Mouse (Mus musculus) liver, adult 2 months (tissue): ENCODE measurements around the gene Ccdc85c. TPM values are rescaled to one million over a fixed set of nuclear protein-coding genes. Genes with fewer than 3 reads are reported as not detected.

Experiments used
- DNase-seq: peaks from one replicate; pipeline ENCODE4 v3.0.0-alpha.2; 2011; ENCODE audit warnings: low read depth, low spot score; ENCODE audit errors: extremely low read depth
- H3K27ac ChIP-seq: fragments of 200-500 bp; replicated peaks from 2 replicates; pipeline ENCODE4 v1.5.1; 2012; ENCODE audit warnings: low read depth, mild to moderate bottlenecking, control low read depth, inconsistent platforms, low read length; ENCODE audit not compliant: insufficient read depth
- H3K27me3 ChIP-seq: fragments of 200-500 bp; 2 replicates; pipeline ENCODE4 v1.6.1; 2012; ENCODE audit warnings: mild to moderate bottlenecking, moderate library complexity, low read length, inconsistent platforms; ENCODE audit not compliant: control insufficient read depth, insufficient read depth
- H3K36me3 ChIP-seq: fragments of 200-500 bp; 2 replicates; pipeline ENCODE4 v1.6.1; 2012; ENCODE audit warnings: low read length, inconsistent platforms; ENCODE audit not compliant: control insufficient read depth, insufficient read depth
- H3K4me1 ChIP-seq: fragments of 200-500 bp; 2 replicates; pipeline ENCODE4 v1.6.1; 2011; ENCODE audit warnings: low read length; ENCODE audit not compliant: control insufficient read depth, insufficient read depth
- H3K4me3 ChIP-seq: fragments of 200-500 bp; 2 replicates; pipeline ENCODE4 v1.5.1; 2011; ENCODE audit warnings: low read depth, mild to moderate bottlenecking, control low read depth, low read length, moderate library complexity; ENCODE audit not compliant: insufficient read depth
- H3K79me2 ChIP-seq: fragments of 200-500 bp; 2 replicates; pipeline ENCODE4 v1.6.1; 2012; ENCODE audit warnings: inconsistent platforms, mild to moderate bottlenecking, low read length, moderate library complexity; ENCODE audit not compliant: control insufficient read depth, insufficient read depth
- H3K9ac ChIP-seq: fragments of 200-500 bp; 2 replicates; pipeline ENCODE4 v1.6.1; 2012; ENCODE audit warnings: low read depth, mild to moderate bottlenecking, control low read depth, inconsistent platforms, low read length
- CTCF ChIP-seq: fragments of 200-500 bp; IDR thresholded peaks from 2 replicates; pipeline ENCODE4 v1.5.1; 2011; ENCODE audit warnings: low read depth, low read length, control low read depth
- POLR2A ChIP-seq: fragments of 200-500 bp; IDR thresholded peaks from 2 replicates; pipeline ENCODE4 v1.6.1; 2011; ENCODE audit warnings: low read length, control low read depth; ENCODE audit not compliant: insufficient read depth; ENCODE audit errors: extremely low read depth
- WGBS: fragments of 180-500 bp; shearing (Covaris S2); methylation state at CpG from one replicate; pipeline ENCODE4 v1.1.7; 2018; 5-methylcytosine and 5-hydroxymethylcytosine counted together
- polyA plus RNA-seq: library from polyadenylated mRNA; depleted of rRNA; stranded (reverse); fragments of >200 nt; gene quantifications from 2 replicates; pipeline ENCODE4 v1.2.3, GENCODE M21; 2012
- total RNA-seq: library from RNA; depleted of rRNA; stranded (reverse); fragments of >200 nt; gene quantifications from 2 replicates; pipeline ENCODE4 v1.2.3, GENCODE M21; 2014

Gene Ccdc85c
- total and polyA plus RNA-seq, 2 experiments, result 4.1 to 15.2 TPM

- DNase-seq, result no peak
- no peak overlapping the region for H3K9ac ChIP-seq
- H3K79me2 ChIP-seq, result peaks cover 34% of the 10 kb centered on the region; the same call in 1 of the 2 replicates
- WGBS, result 79% methylated on average over 31 of the region's 31 CpGs
- H3K4me3 ChIP-seq, result no peak overlapping the region
- H3K27ac ChIP-seq, result no peak overlapping the region
- H3K27me3 ChIP-seq, result no peaks in the 10 kb centered on the region
- peaks cover 32% of the 10 kb centered on the region for H3K4me1 ChIP-seq
- H3K36me3 ChIP-seq, result no peaks in the 10 kb centered on the region
- TF ChIP-seq POLR2A, result no peak
- TF ChIP-seq CTCF, result no peak
Measured at GRCm38 (mm10) chr12:108251034-108251792, 24.0 kb downstream of the Ccdc85c start.

- peak overlapping the region; percentile 25; the same call in 1 of the 2 replicates for H3K4me3 ChIP-seq
- no peak overlapping the region for H3K9ac ChIP-seq
- TF ChIP-seq CTCF (no peak), POLR2A (no peak)
- H3K27me3 ChIP-seq, result no peaks in the 10 kb centered on the region
- WGBS, result 13% methylated on average over 10 of the region's 10 CpGs
- peak; percentile 94 for DNase-seq
- H3K36me3 ChIP-seq, result no peaks in the 10 kb centered on the region
- peak overlapping the region; percentile 28; the same call in 1 of the 2 replicates for H3K27ac ChIP-seq
- H3K4me1 ChIP-seq, result peaks cover 35% of the 10 kb centered on the region
- H3K79me2 ChIP-seq, result peaks cover 40% of the 10 kb centered on the region; the same call in 1 of the 2 replicates
Measured at GRCm38 (mm10) chr12:108249522-108249921, 25.7 kb downstream of the Ccdc85c start.

GRCm38 (mm10) chr12:108249019-108249418, 26.2 kb downstream of the Ccdc85c start:
- no peaks in the 10 kb centered on the region for H3K36me3 ChIP-seq
- H3K4me1 ChIP-seq, result peaks cover 40% of the 10 kb centered on the region
- no peak overlapping the region for H3K9ac ChIP-seq
- 62% methylated on average over 8 of the region's 8 CpGs for whole genome bisulfite sequencing
- H3K27ac ChIP-seq, result peak overlapping the region; percentile 28; the same call in 1 of the 2 replicates
- H3K79me2 ChIP-seq, result peaks cover 43% of the 10 kb centered on the region
- TF ChIP-seq POLR2A (no peak), CTCF (no peak)
- no peak overlapping the region for H3K4me3 ChIP-seq
- DNase-seq, result no peak
- H3K27me3 ChIP-seq, result no peaks in the 10 kb centered on the region

- Histone ChIP-seq H3K27ac (no peak overlapping the region), H3K4me3 (no peak overlapping the region), H3K36me3 (no peaks in the 10 kb centered on the region), H3K9ac (no peak overlapping the region), H3K79me2 (peaks cover 42% of the 10 kb centered on the region), H3K27me3 (no peaks in the 10 kb centered on the region), H3K4me1 (peaks cover 33% of the 10 kb centered on the region)
- WGBS, result 87% methylated on average over 10 of the region's 10 CpGs
- no peak for DNase-seq
- TF ChIP-seq POLR2A (no peak), CTCF (no peak)
Measured at GRCm38 (mm10) chr12:108246759-108247500, 28.3 kb downstream of the Ccdc85c start.

GRCm38 (mm10) chr12:108245579-108245978, 29.6 kb downstream of the Ccdc85c start:
- Histone ChIP-seq H3K27ac (peak overlapping the region; percentile 68), H3K36me3 (no peaks in the 10 kb centered on the region), H3K27me3 (no peaks in the 10 kb centered on the region), H3K9ac (no peak overlapping the region; the same call in 1 of the 2 replicates), H3K79me2 (peaks cover 46% of the 10 kb centered on the region), H3K4me3 (no peak overlapping the region), H3K4me1 (peaks cover 30% of the 10 kb centered on the region)
- DNase-seq, result peak; percentile 64
- 49% methylated on average over 9 of the region's 9 CpGs for WGBS
- no peak for TF ChIP-seq POLR2A

GRCm38 (mm10) chr12:108244778-108245177, 30.4 kb downstream of the Ccdc85c start:
- Histone ChIP-seq H3K27me3 (no peaks in the 10 kb centered on the region), H3K4me1 (peaks cover 31% of the 10 kb centered on the region), H3K9ac (peak overlapping the region; percentile 10; the same call in 1 of the 2 replicates), H3K79me2 (peaks cover 46% of the 10 kb centered on the region), H3K27ac (peak overlapping the region; percentile 68), H3K4me3 (no peak overlapping the region), H3K36me3 (no peaks in the 10 kb centered on the region)
- WGBS, result 1% methylated on average over 8 of the region's 8 CpGs
- peak; percentile 67 for DNase-seq
- TF ChIP-seq POLR2A (no peak), CTCF (no peak)
